Mouse (Mus musculus) C2C12 (cell line): Measurements from ENCODE around the gene E2f1.

ENCODE experiments used
- CTCF ChIP-seq: IDR thresholded peaks from one replicate; pipeline ENCODE4 v1.5.1; 2011; ENCODE audit not compliant: control insufficient read depth, insufficient read depth, insufficient read length
- FOSL1 ChIP-seq: IDR thresholded peaks from one replicate; pipeline ENCODE4 v1.8.0; 2011; ENCODE audit warnings: mild to moderate bottlenecking, low read length; ENCODE audit not compliant: poor library complexity, insufficient read depth, severe bottlenecking
- MAX ChIP-seq: IDR thresholded peaks from one replicate; pipeline ENCODE4 v1.6.1; 2011; ENCODE audit warnings: mild to moderate bottlenecking, control low read depth
- MYOD1 ChIP-seq: IDR thresholded peaks from one replicate; pipeline ENCODE4 v1.6.1; 2011; ENCODE audit warnings: low read depth; ENCODE audit not compliant: control insufficient read depth, insufficient read length
- MYOG ChIP-seq: IDR thresholded peaks from one replicate; pipeline ENCODE4 v1.6.1; 2011; ENCODE audit not compliant: control insufficient read depth, insufficient read length; ENCODE audit errors: extremely low read depth
- USF1 ChIP-seq: IDR thresholded peaks from one replicate; pipeline ENCODE4 v1.6.1; 2011; ENCODE audit warnings: low read depth, mild to moderate bottlenecking, control low read depth, moderate library complexity

DNA sequence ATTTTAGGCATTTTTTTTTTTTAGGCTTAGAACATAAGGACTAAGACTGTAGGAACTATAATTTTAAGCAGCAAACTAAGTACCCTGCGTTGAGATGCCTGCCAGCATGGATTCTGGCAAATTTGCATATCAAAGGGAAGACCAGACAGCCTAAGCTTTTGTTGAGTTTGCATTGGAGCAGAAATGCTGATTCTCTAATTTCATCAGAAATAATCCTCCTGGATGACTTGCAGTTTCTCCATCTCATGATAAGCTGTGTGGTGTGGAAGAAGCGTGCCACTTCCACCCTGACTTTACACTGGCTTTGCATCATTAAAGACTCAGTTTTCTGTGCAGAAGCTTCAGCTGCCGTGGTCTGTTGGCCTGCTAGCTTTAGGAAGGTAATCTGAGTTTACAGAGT lies 36.8 kb downstream of the E2f1 start:
- TF ChIP-seq CTCF (no peak), USF1 (no peak), MYOD1 (no peak), MAX (no peak), MYOG (no peak), FOSL1 (no peak)
